Mouse (Mus musculus) kidney, embryonic 14.5 days (tissue): ENCODE results near the gene Vav2. TPM values are rescaled to one million over a fixed set of nuclear protein-coding genes. Genes with fewer than 3 reads are reported as not detected.
A peak's percentile ranks its signal among the peaks of the same experiment; 100 is the strongest.

ENCODE experiments used
- ATAC-seq: fragments of 200-750 bp; cut with Nextera tagmentation; 2 replicates; pipeline ENCODE4 v1.8.0; 2017; ENCODE audit warnings: moderate number of reproducible peaks, mild to moderate bottlenecking, moderate TSS enrichment, moderate library complexity; ENCODE audit not compliant: low FRiP score, low TSS enrichment
- H3K27ac ChIP-seq: fragments of 300-500 bp; sonication (generic); 2 replicates; pipeline ENCODE4 v1.5.1; 2014; ENCODE audit warnings: low read depth, mild to moderate bottlenecking, low read length, moderate library complexity, mixed read lengths
- H3K27me3 ChIP-seq: fragments of 300-500 bp; sonication (generic); 2 replicates; pipeline ENCODE4 v1.6.1; 2014; ENCODE audit warnings: mild to moderate bottlenecking, low read length; ENCODE audit not compliant: control insufficient read depth, insufficient read depth
- H3K36me3 ChIP-seq: fragments of 300-500 bp; sonication (generic); 2 replicates; pipeline ENCODE4 v1.6.1; 2014; ENCODE audit warnings: low read length, mixed read lengths; ENCODE audit not compliant: control insufficient read depth, insufficient read depth
- H3K4me1 ChIP-seq: fragments of 300-500 bp; sonication (generic); 2 replicates; pipeline ENCODE4 v1.6.1; 2014; ENCODE audit warnings: low read length, mixed read lengths; ENCODE audit not compliant: control insufficient read depth, insufficient read depth
- H3K4me2 ChIP-seq: fragments of 300-500 bp; sonication (generic); replicated peaks from 2 replicates; pipeline ENCODE4 v1.6.1; 2014; ENCODE audit warnings: low read depth, mild to moderate bottlenecking, low read length
- H3K4me3 ChIP-seq: fragments of 300-500 bp; sonication (generic); 2 replicates; pipeline ENCODE4 v1.5.1; 2014; ENCODE audit warnings: mild to moderate bottlenecking, low read length
- H3K9ac ChIP-seq: fragments of 300-500 bp; sonication (generic); 2 replicates; pipeline ENCODE4 v1.6.1; 2014; ENCODE audit warnings: low read depth, mild to moderate bottlenecking, low read length, moderate library complexity
- H3K9me3 ChIP-seq: fragments of 300-500 bp; sonication (generic); 2 replicates; pipeline ENCODE4 v1.6.1; 2016; ENCODE audit warnings: low read length; ENCODE audit not compliant: control insufficient read depth
- WGBS: fragments of 180-500 bp; shearing (Covaris S2); extraction: QIAGEN DNeasy Blood & Tissue Kit; methylation state at CpG from one replicate; pipeline ENCODE4 v1.1.7; 2014; 5-methylcytosine and 5-hydroxymethylcytosine counted together
- polyA plus RNA-seq: library from polyadenylated mRNA; unstranded; fragments of >200 nt; fragmentation: Nextera tagmentation; extraction: Ambion mirVana; gene quantifications from 2 replicates; pipeline ENCODE4 v1.2.1, GENCODE M21; 2014

Vav2 gene
- polyA plus RNA-seq, 1 experiment from 2014 or later: 8.2 TPM

GRCm38 (mm10) chr2:27428071-27428470 is 1.2 kb upstream of the Vav2 start:
- Histone ChIP-seq H3K4me1 (peaks cover 22% of the 10 kb centered on the region), H3K27me3 (no peaks in the 10 kb centered on the region), H3K9me3 (no peaks in the 10 kb centered on the region), H3K9ac (no peak overlapping the region), H3K27ac (no peak overlapping the region), H3K4me2 (no peak overlapping the region), H3K4me3 (no peak overlapping the region), H3K36me3 (no peaks in the 10 kb centered on the region)
- ATAC-seq: 0 out of 2 replicates have a peak, but pooled peaks have one; percentile 0
- 0% methylated on average over 4 of the region's 4 CpGs for WGBS

GRCm38 (mm10) chr2:27426406-27426854 is 403 bp downstream of the Vav2 start:
- Histone ChIP-seq H3K4me2 (peak overlapping the region; percentile 100), H3K4me1 (peaks cover 22% of the 10 kb centered on the region), H3K4me3 (peak overlapping the region; percentile 84), H3K27ac (peak overlapping the region; percentile 73), H3K36me3 (no peaks in the 10 kb centered on the region), H3K9ac (peak overlapping the region; percentile 85), H3K9me3 (no peaks in the 10 kb centered on the region), H3K27me3 (no peaks in the 10 kb centered on the region)
- ATAC-seq: peak; percentile 61; the same call in 1 of the 2 replicates
- WGBS: under 1% methylated on average over 38 of the region's 64 CpGs

- H3K4me2 ChIP-seq: peak overlapping the region; percentile 100
- no peaks in the 10 kb centered on the region for H3K9me3 ChIP-seq
- peak overlapping the region; percentile 84 for H3K4me3 ChIP-seq
- peak overlapping the region; percentile 85 for H3K9ac ChIP-seq
- WGBS: under 1% methylated on average over 54 of the region's 60 CpGs
- ATAC-seq: peak; percentile 10; the same call in 1 of the 2 replicates
- H3K27ac ChIP-seq: peak overlapping the region; percentile 73
- no peaks in the 10 kb centered on the region for H3K27me3 ChIP-seq
- H3K36me3 ChIP-seq: no peaks in the 10 kb centered on the region
- H3K4me1 ChIP-seq: peaks cover 22% of the 10 kb centered on the region
Observed at GRCm38 (mm10) chr2:27425751-27426405, 955 bp downstream of the Vav2 start.

DNA sequence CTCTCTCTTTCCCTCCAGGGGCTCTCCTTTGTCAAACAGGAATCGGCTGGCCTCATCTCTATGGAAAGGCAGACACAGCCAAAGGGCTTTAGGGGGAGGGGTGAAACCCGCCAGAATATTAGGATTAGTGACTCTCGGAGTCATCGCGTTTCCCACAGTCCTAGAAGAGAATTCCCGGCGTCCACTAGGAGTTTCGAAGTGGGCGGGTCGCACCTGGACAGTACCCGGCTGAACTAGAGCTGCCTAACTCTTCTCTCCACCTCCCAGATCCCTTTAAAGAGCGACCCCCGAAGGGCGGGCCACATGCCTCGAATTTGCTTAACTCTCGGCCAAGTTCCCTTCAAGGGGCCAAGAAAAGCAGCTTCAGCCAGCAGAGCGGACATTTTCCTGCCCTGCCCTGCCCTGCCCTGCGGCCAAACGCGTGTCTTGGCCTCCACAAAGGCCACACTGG is 1.6 kb downstream of the Vav2 start:
- Histone ChIP-seq H3K4me3 (peak overlapping the region; percentile 84), H3K4me2 (peak overlapping the region; percentile 100), H3K4me1 (peaks cover 22% of the 10 kb centered on the region), H3K27ac (peak overlapping the region; percentile 73), H3K27me3 (no peaks in the 10 kb centered on the region), H3K9me3 (no peaks in the 10 kb centered on the region), H3K9ac (peak overlapping the region; percentile 85; the same call in 1 of the 2 replicates), H3K36me3 (no peaks in the 10 kb centered on the region)
- under 1% methylated on average over 20 of the region's 20 CpGs for WGBS
- no peak for ATAC-seq

GRCm38 (mm10) chr2:27423596-27423995 is 3.2 kb downstream of the Vav2 start:
- Histone ChIP-seq H3K27ac (no peak overlapping the region), H3K4me3 (no peak overlapping the region), H3K4me2 (no peak overlapping the region)

GRCm38 (mm10) chr2:27421293-27422068 is 5.4 kb downstream of the Vav2 start:
- no peaks in the 10 kb centered on the region for H3K36me3 ChIP-seq
- H3K4me2 ChIP-seq: no peak overlapping the region
- no peaks in the 10 kb centered on the region for H3K9me3 ChIP-seq
- no peak overlapping the region for H3K4me3 ChIP-seq
- ATAC-seq: no peak
- H3K9ac ChIP-seq: no peak overlapping the region
- 87% methylated on average over 20 of the region's 20 CpGs for WGBS
- H3K27me3 ChIP-seq: no peaks in the 10 kb centered on the region
- no peak overlapping the region for H3K27ac ChIP-seq
- H3K4me1 ChIP-seq: peaks cover 46% of the 10 kb centered on the region

More at GRCm38 (mm10) chr2:27423596-27423995, 3.2 kb downstream of the Vav2 start:
- Histone ChIP-seq H3K9ac (no peak overlapping the region), H3K36me3 (no peaks in the 10 kb centered on the region), H3K4me1 (peaks cover 35% of the 10 kb centered on the region), H3K9me3 (no peaks in the 10 kb centered on the region), H3K27me3 (no peaks in the 10 kb centered on the region)
- 56% methylated on average over 7 of the region's 7 CpGs for WGBS
- ATAC-seq: no peak

DNA sequence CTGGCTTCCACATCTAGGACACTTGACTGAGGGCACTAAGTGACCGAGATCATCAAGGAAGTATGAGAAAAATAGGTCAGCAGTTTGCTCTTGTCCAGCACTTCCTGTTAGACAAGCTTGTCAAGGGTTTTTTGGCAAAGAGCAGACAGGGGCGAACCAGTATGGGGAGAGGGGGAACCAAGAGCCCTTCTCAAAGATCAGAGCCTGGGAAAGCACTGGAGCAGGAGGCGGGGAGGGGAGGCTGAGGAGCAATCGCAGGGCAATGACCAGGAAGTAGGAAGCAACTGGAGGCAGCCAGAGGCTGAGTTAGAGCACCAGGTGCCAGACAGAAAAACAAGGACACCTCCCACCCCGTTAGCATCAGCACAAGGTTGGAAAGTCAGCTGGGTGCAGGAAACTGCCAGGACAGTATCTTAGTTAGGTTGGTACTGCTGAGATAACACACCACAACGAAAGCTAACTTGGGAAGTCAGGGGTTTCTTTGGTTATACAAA is 8.2 kb downstream of the Vav2 start:
- Histone ChIP-seq H3K36me3 (no peaks in the 10 kb centered on the region), H3K27ac (peak overlapping the region; percentile 63; the same call in 1 of the 2 replicates), H3K4me3 (no peak overlapping the region), H3K4me2 (no peak overlapping the region), H3K27me3 (no peaks in the 10 kb centered on the region), H3K9me3 (no peaks in the 10 kb centered on the region), H3K4me1 (peaks cover 60% of the 10 kb centered on the region), H3K9ac (no peak overlapping the region)
- ATAC-seq: no peak
- WGBS: 21% methylated on average over 6 of the region's 6 CpGs

DNA sequence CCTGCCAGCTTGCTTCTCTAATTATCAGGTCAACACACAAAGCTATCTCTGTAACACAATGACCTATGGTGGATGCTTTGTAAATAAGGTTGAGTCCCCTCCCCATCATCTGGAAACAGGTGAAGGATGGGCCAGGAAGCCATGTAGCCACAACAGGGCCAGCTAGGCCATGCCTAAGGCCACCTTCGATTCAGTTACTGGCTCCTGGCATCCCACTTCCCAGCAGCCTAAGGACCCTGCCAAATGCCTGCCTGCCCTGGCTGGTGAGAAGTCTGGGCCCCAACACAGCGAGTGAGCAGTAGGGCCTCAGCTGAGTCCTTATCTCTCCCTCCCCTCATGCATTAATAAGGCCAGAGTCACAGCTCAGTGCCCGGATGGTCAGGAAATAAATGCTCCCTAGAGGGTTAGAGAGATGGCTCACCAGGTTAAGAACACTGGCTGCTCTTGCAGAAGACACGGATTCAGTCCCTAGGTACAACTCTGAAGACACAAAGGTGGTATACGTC is 9.1 kb downstream of the Vav2 start:
- Histone ChIP-seq H3K9ac (no peak overlapping the region), H3K27ac (peak overlapping the region; percentile 63; the same call in 1 of the 2 replicates), H3K36me3 (no peaks in the 10 kb centered on the region), H3K4me2 (no peak overlapping the region), H3K9me3 (no peaks in the 10 kb centered on the region), H3K4me1 (peaks cover 67% of the 10 kb centered on the region), H3K27me3 (no peaks in the 10 kb centered on the region), H3K4me3 (no peak overlapping the region)
- WGBS: 53% methylated on average over 5 of the region's 5 CpGs
- ATAC-seq: 0 out of 2 replicates have a peak, but pooled peaks have one; percentile 17
